Mouse (Mus musculus): ENCODE measurements at regions not wholly inside any gene's neighbourhood (a gene's known extent, or its start where the extent isn't known, plus 50 kb on each side); places are given as distances from the start of the nearest gene placed in this dataset.

GRCm38 (mm10) chr1:154117688-154118373, 83.2 kb upstream of the Zfp648 start:
- DNase-seq (ENCODE audit: low spot score), result peak; percentile 36

GRCm38 (mm10) chr1:154118374-154119004, 82.5 kb upstream of the Zfp648 start:
- no peak for DNase-seq (ENCODE audit: low spot score)

- DNase-seq (ENCODE audit: low spot score), result no peak
These were observed 81.4 kb upstream of the Zfp648 start for GRCm38 (mm10) chr1:154119611-154120010.

GRCm38 (mm10) chr1:154120693-154121092, 80.3 kb upstream of the Zfp648 start:
- DNase-seq (ENCODE audit: low spot score), result peak; percentile 64

GRCm38 (mm10) chr1:154124981-154125380, 76.0 kb upstream of the Zfp648 start:
- no peak for DNase-seq (ENCODE audit: low spot score)

- DNase-seq (ENCODE audit: low spot score), result no peak
These were observed 74.5 kb upstream of the Zfp648 start for GRCm38 (mm10) chr1:154126487-154126886.

GRCm38 (mm10) chr1:154139488-154139887, 61.5 kb upstream of the Zfp648 start:
- DNase-seq (ENCODE audit: low spot score), result no peak

- DNase-seq (ENCODE audit: low spot score), result no peak
These were observed 57.3 kb upstream of the Zfp648 start for GRCm38 (mm10) chr1:154143691-154144090.

GRCm38 (mm10) chr1:154147001-154147571, 53.9 kb upstream of the Zfp648 start:
- DNase-seq (ENCODE audit: low spot score), result no peak

GRCm38 (mm10) chr1:154148948-154149347, 52.0 kb upstream of the Zfp648 start:
- DNase-seq (ENCODE audit: low spot score), result no peak

- DNase-seq (ENCODE audit: low spot score), result no peak
These were observed 51.4 kb upstream of the Zfp648 start for GRCm38 (mm10) chr1:154149431-154150143.

- peak; percentile 44 for DNase-seq (ENCODE audit: low spot score)
These were observed 50.7 kb upstream of the Zfp648 start for GRCm38 (mm10) chr1:154150167-154150851.

Data from ovary, postnatal 10 days (tissue).